Mouse (Mus musculus): ENCODE measurements around the gene Zbtb18. TPM values are rescaled to one million over a fixed set of nuclear protein-coding genes. Genes with fewer than 3 reads are reported as not detected.

Zbtb18 gene
- polyA plus RNA-seq, 1 experiment from 2014 or later = 2.5 TPM

DNA sequence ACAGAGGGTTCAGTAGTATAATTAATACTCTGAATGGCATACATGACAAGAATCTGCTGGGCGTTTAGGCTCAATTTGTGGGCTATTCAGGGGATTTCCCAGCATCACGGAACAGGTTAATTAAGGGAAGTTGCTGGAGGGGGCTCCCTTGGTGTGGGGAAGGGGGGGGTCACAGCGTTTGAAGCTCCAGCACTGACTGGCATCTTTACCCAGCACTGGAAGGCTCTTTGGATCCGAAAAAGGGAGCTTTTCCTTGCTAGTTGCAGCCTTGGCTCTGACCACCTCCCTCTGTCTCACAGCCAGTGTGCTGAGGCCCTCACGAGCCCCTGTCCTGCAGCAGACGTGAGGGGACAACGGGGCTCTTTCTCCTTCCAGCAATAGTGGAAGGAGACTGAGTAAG is 42.5 kb downstream of the Zbtb18 start:
- no peak overlapping the region for H3K9ac ChIP-seq
- H3K27ac ChIP-seq = no peak overlapping the region
- no peaks in the 10 kb centered on the region for H3K9me3 ChIP-seq
- no peaks in the 10 kb centered on the region for H3K27me3 ChIP-seq
- no peak overlapping the region for H3K4me2 ChIP-seq
- 0 out of 2 replicates have a peak, but pooled peaks cover 6% of the 10 kb centered on the region for H3K4me1 ChIP-seq
- no peaks in the 10 kb centered on the region for H3K36me3 ChIP-seq
- no peak overlapping the region for H3K4me3 ChIP-seq
- WGBS = 41% methylated on average over 7 of the region's 7 CpGs
- no peak for ATAC-seq (ENCODE audit: insufficient number of reproducible peaks, insufficient read depth, low FRiP score, low TSS enrichment, low read depth)

DNA sequence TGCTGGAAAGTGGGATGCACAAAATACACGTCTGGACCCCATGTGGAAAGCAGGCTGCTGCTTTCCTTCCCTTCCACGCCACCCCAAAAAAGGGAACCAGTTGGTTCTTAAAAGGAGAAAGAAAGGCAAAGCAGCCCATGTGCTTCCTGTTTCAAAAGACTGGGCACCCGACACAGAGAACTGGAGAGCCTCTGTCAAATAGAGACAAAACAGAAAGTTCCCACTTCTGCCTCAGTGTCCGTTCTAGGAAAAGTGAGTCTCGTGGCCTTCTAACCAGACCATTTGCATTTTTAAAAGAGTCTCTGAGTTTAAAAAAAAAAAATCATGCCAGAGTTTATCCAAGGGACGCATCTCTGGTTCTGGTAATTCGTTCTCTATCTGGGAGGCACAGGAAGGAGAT is 47.7 kb downstream of the Zbtb18 start:
- peaks cover 3% of the 10 kb centered on the region; the same call in 1 of the 2 replicates for H3K4me1 ChIP-seq
- no peaks in the 10 kb centered on the region for H3K9me3 ChIP-seq
- WGBS = 62% methylated on average over 7 of the region's 7 CpGs
- no peak overlapping the region for H3K9ac ChIP-seq
- H3K4me2 ChIP-seq = no peak overlapping the region
- ATAC-seq (ENCODE audit: insufficient number of reproducible peaks, insufficient read depth, low FRiP score, low TSS enrichment, low read depth) = no peak
- H3K27ac ChIP-seq = no peak overlapping the region
- no peaks in the 10 kb centered on the region for H3K27me3 ChIP-seq
- H3K36me3 ChIP-seq = no peaks in the 10 kb centered on the region
- H3K4me3 ChIP-seq = no peak overlapping the region

DNA sequence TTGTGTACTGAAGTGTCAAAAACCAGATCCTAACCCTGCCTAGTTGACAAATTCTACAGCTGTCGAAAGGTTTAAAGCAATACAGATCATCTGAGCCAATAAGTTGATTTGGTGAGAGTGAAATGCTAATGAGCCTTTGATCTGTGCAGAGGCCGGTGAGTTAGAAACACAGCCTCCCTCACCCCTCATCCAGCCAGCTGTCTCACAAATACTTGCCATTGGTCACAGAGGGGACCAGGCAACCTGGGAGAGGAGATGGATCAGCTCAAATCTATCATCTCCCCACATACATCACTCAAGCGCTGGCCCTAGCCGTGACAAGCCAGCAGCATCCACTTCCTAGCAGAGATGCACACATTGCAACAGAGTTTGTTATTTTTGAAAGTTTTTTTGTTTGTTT is 48.7 kb downstream of the Zbtb18 start:
- no peak overlapping the region for H3K4me2 ChIP-seq
- H3K4me3 ChIP-seq = no peak overlapping the region
- WGBS = 60% methylated on average over 4 of the region's 4 CpGs
- peaks cover 3% of the 10 kb centered on the region; the same call in 1 of the 2 replicates for H3K4me1 ChIP-seq
- no peak overlapping the region for H3K27ac ChIP-seq
- ATAC-seq (ENCODE audit: insufficient number of reproducible peaks, insufficient read depth, low FRiP score, low TSS enrichment, low read depth) = no peak
- no peak overlapping the region for H3K9ac ChIP-seq
- no peaks in the 10 kb centered on the region for H3K36me3 ChIP-seq
- H3K27me3 ChIP-seq = no peaks in the 10 kb centered on the region
- H3K9me3 ChIP-seq = no peaks in the 10 kb centered on the region

DNA sequence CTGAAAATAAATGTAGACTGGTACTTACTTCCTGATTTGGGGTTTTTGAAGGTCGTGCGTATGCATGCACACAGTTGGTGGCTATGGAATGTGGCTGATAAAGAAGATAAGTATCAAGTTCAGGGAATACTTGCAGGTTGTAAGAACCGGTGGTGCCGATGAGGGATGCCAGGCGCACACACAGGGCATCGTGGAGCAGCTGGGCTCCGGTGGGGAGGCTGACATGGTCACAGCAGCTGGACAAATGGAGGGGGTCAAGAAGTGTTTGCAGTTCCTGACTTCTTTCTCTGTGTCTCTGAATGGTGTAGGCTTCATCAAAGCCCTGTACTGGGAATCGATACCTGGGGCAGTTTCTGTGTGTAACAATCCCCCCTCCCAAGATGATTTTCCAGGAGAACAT is 49.1 kb downstream of the Zbtb18 start:
- Histone ChIP-seq H3K27ac (no peak overlapping the region), H3K9me3 (no peaks in the 10 kb centered on the region), H3K4me2 (no peak overlapping the region), H3K9ac (no peak overlapping the region), H3K4me3 (no peak overlapping the region), H3K4me1 (peaks cover 3% of the 10 kb centered on the region; the same call in 1 of the 2 replicates), H3K27me3 (no peaks in the 10 kb centered on the region), H3K36me3 (no peaks in the 10 kb centered on the region)
- 75% methylated on average over 8 of the region's 8 CpGs for WGBS
- ATAC-seq (ENCODE audit: insufficient number of reproducible peaks, insufficient read depth, low FRiP score, low TSS enrichment, low read depth) = no peak

DNA sequence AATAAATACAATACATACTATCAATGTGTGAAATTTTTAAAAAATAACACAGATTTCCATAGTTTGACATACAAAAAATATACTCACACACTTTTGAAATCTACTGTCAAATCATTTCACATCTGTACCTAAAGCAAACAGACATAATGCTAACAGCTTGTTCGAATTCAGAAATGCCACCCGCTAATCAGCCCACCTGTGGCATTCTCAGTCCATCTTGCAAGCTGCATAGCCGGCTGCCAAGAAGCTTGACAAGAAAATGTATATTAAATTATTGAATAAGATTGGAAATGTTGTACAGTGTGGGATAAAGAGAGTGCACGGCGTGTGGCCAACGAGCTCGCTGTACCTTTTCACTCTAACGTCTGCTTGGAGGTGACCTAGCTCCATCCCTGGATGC is 52.2 kb downstream of the Zbtb18 start:
- WGBS = 86% methylated on average over 8 of the region's 8 CpGs
- H3K9ac ChIP-seq = no peak overlapping the region

DNA sequence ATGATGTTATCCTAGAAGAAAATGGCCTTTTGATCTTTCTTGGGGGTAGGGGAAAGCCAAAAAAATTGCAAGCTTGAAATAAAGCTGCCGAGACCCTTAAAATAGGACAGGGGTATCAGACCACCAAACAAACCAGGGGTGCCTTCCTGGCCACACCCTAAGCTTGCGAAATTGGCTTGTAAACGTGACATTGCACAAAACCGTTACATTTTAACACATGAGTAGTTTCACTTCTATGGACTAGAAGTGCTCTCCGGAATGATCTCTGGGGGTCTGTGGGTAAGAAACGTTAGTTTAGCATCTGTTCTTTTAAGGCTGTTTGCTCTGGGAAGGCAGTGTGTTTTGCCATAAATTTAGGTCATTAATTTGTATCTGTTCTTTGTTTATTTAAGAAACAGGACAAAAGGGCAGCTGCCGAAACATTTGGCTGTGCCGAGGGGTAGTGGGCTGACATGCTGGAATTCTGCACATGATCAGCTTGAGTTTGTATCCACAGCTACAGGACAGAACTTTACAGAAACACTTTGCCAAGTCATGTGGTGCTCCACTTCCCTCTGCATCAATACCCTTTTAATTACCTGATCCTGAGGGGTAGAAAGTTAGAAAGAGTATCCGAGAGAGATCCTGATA is 52.9 kb downstream of the Zbtb18 start:
- H3K4me2 ChIP-seq = no peak overlapping the region
- peaks cover 3% of the 10 kb centered on the region; the same call in 1 of the 2 replicates for H3K4me1 ChIP-seq
- 51% methylated on average over 9 of the region's 9 CpGs for WGBS

More for the DNA sequence above, 52.2 kb downstream of the Zbtb18 start:
- peaks cover 3% of the 10 kb centered on the region; the same call in 1 of the 2 replicates for H3K4me1 ChIP-seq
- no peak overlapping the region for H3K4me2 ChIP-seq
- no peaks in the 10 kb centered on the region for H3K27me3 ChIP-seq
- no peaks in the 10 kb centered on the region for H3K9me3 ChIP-seq
- no peak overlapping the region for H3K4me3 ChIP-seq
- ATAC-seq (ENCODE audit: insufficient number of reproducible peaks, insufficient read depth, low FRiP score, low TSS enrichment, low read depth) = no peak
- H3K27ac ChIP-seq = no peak overlapping the region
- no peaks in the 10 kb centered on the region for H3K36me3 ChIP-seq

More for the DNA sequence above, 52.9 kb downstream of the Zbtb18 start:
- Histone ChIP-seq H3K27ac (no peak overlapping the region), H3K9ac (no peak overlapping the region), H3K4me3 (no peak overlapping the region), H3K27me3 (no peaks in the 10 kb centered on the region), H3K9me3 (no peaks in the 10 kb centered on the region), H3K36me3 (no peaks in the 10 kb centered on the region)
- no peak for ATAC-seq (ENCODE audit: insufficient number of reproducible peaks, insufficient read depth, low FRiP score, low TSS enrichment, low read depth)

Other genes starting within 250 kb of the Zbtb18 start
- 6.5 and 7.3 TPM in 2 replicates for gene Akt3, start 184.1 kb upstream of the Zbtb18 start, polyA plus RNA-seq (2015; fragmentation: Nextera tagmentation; extraction: Ambion mirVana)